Mouse (Mus musculus) ES-E14 (cell line): ENCODE results near the gene Arl4c. TPM values are rescaled to one million over a fixed set of nuclear protein-coding genes. Genes with fewer than 3 reads are reported as not detected.

Experiments used
- DNase-seq: peaks from one replicate; pipeline ENCODE4 v3.0.0-alpha.2; 2013; ENCODE audit warnings: low read depth, low spot score
- H3K27ac ChIP-seq: 2 replicates; pipeline ENCODE4 v1.5.1; 2012; ENCODE audit warnings: low read depth, mild to moderate bottlenecking, low read length, moderate library complexity, mixed read lengths; ENCODE audit not compliant: poor library complexity, insufficient read depth, severe bottlenecking
- H3K36me3 ChIP-seq: 2 replicates; pipeline ENCODE4 v1.6.1; 2012; ENCODE audit warnings: mild to moderate bottlenecking, low read length, moderate library complexity, mixed read lengths; ENCODE audit not compliant: control insufficient read depth, poor library complexity, insufficient read depth, severe bottlenecking
- H3K4me1 ChIP-seq, 2 experiments: fragments of 150-350 bp in 1 of 2; sonication (generic) in 1 of 2; 2 replicates each; pipeline ENCODE4 v1.6.1; 2012; ENCODE audit warnings: low read length in 2 of 2, mild to moderate bottlenecking in 1 of 2, mixed read lengths in 1 of 2; ENCODE audit not compliant: control insufficient read depth in 2 of 2, insufficient read depth in 2 of 2, poor library complexity in 1 of 2
- H3K4me3 ChIP-seq, 2 experiments: fragments of 150-350 bp in 1 of 2; sonication (generic) in 1 of 2; 2 replicates each; pipeline ENCODE4 v1.5.1; 2012; ENCODE audit warnings: low read length in 2 of 2, low read depth in 1 of 2, mild to moderate bottlenecking in 1 of 2, mixed read lengths in 1 of 2; ENCODE audit not compliant: insufficient read depth in 1 of 2, poor library complexity in 1 of 2, severe bottlenecking in 1 of 2
- H3K9ac ChIP-seq: 2 replicates; pipeline ENCODE4 v1.6.1; 2012; ENCODE audit warnings: low read depth, mild to moderate bottlenecking, low read length, mixed read lengths; ENCODE audit not compliant: poor library complexity, insufficient read depth, severe bottlenecking
- H3K9me3 ChIP-seq: fragments of 150-350 bp; sonication (generic); 2 replicates; pipeline ENCODE4 v1.6.1; 2012; ENCODE audit warnings: low read depth, mild to moderate bottlenecking, low read length; ENCODE audit not compliant: control insufficient read depth, insufficient read depth
- HCFC1 ChIP-seq: IDR thresholded peaks from 2 replicates; pipeline ENCODE4 v1.6.1; 2012; ENCODE audit warnings: low read length, inconsistent platforms, borderline replicate concordance; ENCODE audit not compliant: insufficient read depth
- ZC3H11A ChIP-seq: IDR thresholded peaks from 2 replicates; pipeline ENCODE4 v1.6.1; 2012; ENCODE audit warnings: low read depth, mild to moderate bottlenecking, inconsistent platforms, low read length, borderline replicate concordance
- ZNF384 ChIP-seq: IDR thresholded peaks from 2 replicates; pipeline ENCODE4 v1.6.1; 2012; ENCODE audit warnings: low read depth, low read length, inconsistent platforms
- in situ Hi-C, 2 experiments: fragments of 600-800 bp; cut with MboI; formaldehyde crosslinking; loops; one replicate each; pipeline ENCODE4 v1.15.1; 2025; ENCODE audit warnings: low sequenced_read_pairs in 2 of 2, inconsistent platforms in 1 of 2; ENCODE audit not compliant: unreplicated experiment in 2 of 2
- total RNA-seq: library from RNA; depleted of rRNA; stranded (reverse); fragments of 300-350 nt; gene quantifications from 2 replicates; pipeline ENCODE4 v1.2.3, GENCODE M21; 2012; rRNA removed

Gene Arl4c
- total RNA-seq, 1 experiment, result 37.7 TPM

- in situ Hi-C loops, result no loop called here
These were observed 78.4 kb downstream of the Arl4c start for GRCm38 (mm10) chr1:88623541-88624115.

More at GRCm38 (mm10) chr1:88623541-88624115, 78.4 kb downstream of the Arl4c start:
- no peak for TF ChIP-seq ZC3H11A
- TF ChIP-seq HCFC1, result no peak
- TF ChIP-seq ZNF384, result no peak
- DNase-seq, result no peak
- H3K4me1 ChIP-seq, result no peaks in the 10 kb centered on the region; a peak in 1 of 4 replicates
- no peak overlapping the region for H3K9ac ChIP-seq
- H3K27ac ChIP-seq, result no peak overlapping the region
- no peaks in the 10 kb centered on the region for H3K9me3 ChIP-seq
- no peak overlapping the region for H3K4me3 ChIP-seq
- H3K36me3 ChIP-seq, result no peaks in the 10 kb centered on the region

Other genes starting within 250 kb of the Arl4c start
- gene Glrp1, start 192.2 kb downstream of the Arl4c start, total RNA-seq, result 0.13 TPM in 1 of 2 replicates, not detected in the other